Mouse (Mus musculus) intestine, embryonic 14.5 days (tissue): ENCODE measurements around the gene Ephx1. TPM values are rescaled to one million over a fixed set of nuclear protein-coding genes. Genes with fewer than 3 reads are reported as not detected.
A peak's percentile ranks its signal among the peaks of the same experiment; 100 is the strongest.

Experiments
- ATAC-seq: fragments of 200-750 bp; cut with Nextera tagmentation; replicated peaks from 2 replicates; pipeline ENCODE4 v1.8.0; 2017; ENCODE audit warnings: low read depth, moderate number of reproducible peaks, moderate TSS enrichment, moderate library complexity; ENCODE audit not compliant: low FRiP score, low TSS enrichment
- DNase-seq: peaks from one replicate; pipeline ENCODE4 v3.0.0-alpha.2; 2018; ENCODE audit warnings: low spot score
- H3K27ac ChIP-seq: fragments of 300-500 bp; sonication (generic); 2 replicates; pipeline ENCODE4 v1.5.1; 2014; ENCODE audit warnings: low read depth, mild to moderate bottlenecking, control low read depth
- H3K27me3 ChIP-seq: fragments of 300-500 bp; sonication (generic); replicated peaks from 2 replicates; pipeline ENCODE4 v1.6.1; 2014; ENCODE audit warnings: low read length, control low read depth; ENCODE audit not compliant: control insufficient read depth, insufficient read depth
- H3K36me3 ChIP-seq: fragments of 300-500 bp; sonication (generic); 2 replicates; pipeline ENCODE4 v1.6.1; 2014; ENCODE audit warnings: low read length, control low read depth; ENCODE audit not compliant: control insufficient read depth, insufficient read depth
- H3K4me1 ChIP-seq: fragments of 300-500 bp; sonication (generic); replicated peaks from 2 replicates; pipeline ENCODE4 v1.6.1; 2014; ENCODE audit warnings: low read length, control low read depth, mixed read lengths; ENCODE audit not compliant: control insufficient read depth, insufficient read depth
- H3K4me2 ChIP-seq: fragments of 300-500 bp; sonication (generic); 2 replicates; pipeline ENCODE4 v1.6.1; 2014; ENCODE audit warnings: low read length
- H3K4me3 ChIP-seq: fragments of 300-500 bp; sonication (generic); 2 replicates; pipeline ENCODE4 v1.5.1; 2014; ENCODE audit warnings: low read depth, low read length, control low read depth, mixed read lengths
- H3K9ac ChIP-seq: fragments of 300-500 bp; sonication (generic); 2 replicates; pipeline ENCODE4 v1.6.1; 2014; ENCODE audit warnings: mild to moderate bottlenecking, low read length
- H3K9me3 ChIP-seq: fragments of 300-500 bp; sonication (generic); 2 replicates; pipeline ENCODE4 v1.6.1; 2016; ENCODE audit warnings: low read length, control low read depth; ENCODE audit not compliant: control insufficient read depth
- WGBS: fragments of 180-500 bp; shearing (Covaris S2); extraction: QIAGEN DNeasy Blood & Tissue Kit; methylation state at CpG from one replicate; pipeline ENCODE4 v1.1.7; 2014; 5-methylcytosine and 5-hydroxymethylcytosine counted together
- polyA plus RNA-seq: library from polyadenylated mRNA; unstranded; fragments of >200 nt; fragmentation: Nextera tagmentation; extraction: Ambion mirVana; gene quantifications from 2 replicates; pipeline ENCODE4 v1.2.1, GENCODE M21; 2014

Gene Ephx1
- polyA plus RNA-seq, 1 experiment from 2014 or later: 1.9 TPM

DNA sequence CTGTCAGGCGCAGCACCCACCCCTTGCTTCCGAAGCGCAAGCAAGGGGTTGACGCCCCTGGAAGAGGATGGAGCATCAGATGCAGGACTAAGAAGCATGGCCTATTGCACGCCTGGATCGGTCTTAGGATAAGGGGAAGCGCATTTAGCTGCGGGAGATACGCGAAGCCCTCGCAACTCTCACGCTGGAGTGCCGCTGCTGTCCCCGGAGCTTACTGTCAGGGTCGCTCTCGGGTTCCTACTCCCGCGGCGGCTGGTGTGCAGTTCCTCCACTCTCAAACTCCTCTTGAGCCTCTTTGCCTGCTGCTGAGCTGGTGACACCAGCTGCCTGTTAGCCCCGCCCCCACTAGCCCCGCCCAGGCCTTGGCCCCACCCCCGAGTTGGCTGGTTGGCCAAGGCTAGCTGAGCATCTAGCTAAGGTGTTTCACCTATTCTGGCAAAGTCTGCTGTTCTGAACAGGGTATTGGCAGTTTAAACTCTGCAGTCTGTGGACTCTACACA, 3.4 kb downstream of the Ephx1 start:
- ATAC-seq (peak; percentile 80; the same call in 1 of the 2 replicates), DNase-seq (peak; percentile 89)
- no peak overlapping the region for H3K27ac ChIP-seq
- H3K36me3 ChIP-seq: no peaks in the 10 kb centered on the region
- no peaks in the 10 kb centered on the region for H3K9me3 ChIP-seq
- no peaks in the 10 kb centered on the region for H3K27me3 ChIP-seq
- WGBS: under 1% methylated on average over 22 of the region's 22 CpGs
- peak overlapping the region; percentile 95 for H3K4me2 ChIP-seq
- H3K4me3 ChIP-seq: peak overlapping the region; percentile 42
- peaks cover 2% of the 10 kb centered on the region; the same call in 1 of the 2 replicates for H3K4me1 ChIP-seq
- H3K9ac ChIP-seq: peak overlapping the region; percentile 20; the same call in 1 of the 2 replicates

GRCm38 (mm10) chr1:181016532-181017131, 4.1 kb downstream of the Ephx1 start:
- no peaks in the 10 kb centered on the region for H3K9me3 ChIP-seq
- WGBS: 5% methylated on average over 21 of the region's 21 CpGs
- ATAC-seq (peak; percentile 53; the same call in 1 of the 2 replicates), DNase-seq (peak; percentile 71)
- no peak overlapping the region for H3K27ac ChIP-seq
- peaks cover 2% of the 10 kb centered on the region; the same call in 1 of the 2 replicates for H3K4me1 ChIP-seq
- no peaks in the 10 kb centered on the region for H3K27me3 ChIP-seq
- H3K9ac ChIP-seq: peak overlapping the region; percentile 20; the same call in 1 of the 2 replicates
- H3K4me2 ChIP-seq: peak overlapping the region; percentile 95
- peak overlapping the region; percentile 42 for H3K4me3 ChIP-seq
- H3K36me3 ChIP-seq: no peaks in the 10 kb centered on the region

DNA sequence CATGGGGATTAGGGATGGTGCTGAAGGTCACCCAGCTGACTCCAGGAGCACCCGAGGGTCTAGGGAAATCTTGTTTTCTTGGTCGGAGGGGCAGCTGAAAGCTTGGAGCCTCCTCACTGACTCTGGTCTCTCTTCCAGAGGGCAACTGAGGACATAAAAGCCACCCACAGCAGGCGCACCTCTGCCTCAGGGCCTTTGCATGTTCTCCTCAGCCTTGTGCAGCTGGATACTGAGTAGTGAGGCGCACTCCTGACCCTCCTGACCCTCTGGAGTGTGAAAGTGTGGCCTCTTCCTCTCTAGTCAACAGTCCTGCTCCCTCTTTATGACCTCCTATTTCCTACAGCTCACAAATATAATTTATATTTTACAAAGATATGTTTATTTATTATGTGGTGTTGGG, 4.7 kb downstream of the Ephx1 start:
- 83% methylated on average over 4 of the region's 4 CpGs for WGBS
- H3K27me3 ChIP-seq: no peaks in the 10 kb centered on the region
- peak overlapping the region; percentile 95; the same call in 1 of the 2 replicates for H3K4me2 ChIP-seq
- H3K4me3 ChIP-seq: 0 out of 2 replicates have a peak overlapping the region, but pooled peaks have one; percentile 42
- DNase-seq: no peak
- no peaks in the 10 kb centered on the region for H3K36me3 ChIP-seq
- H3K9ac ChIP-seq: no peak overlapping the region
- H3K9me3 ChIP-seq: no peaks in the 10 kb centered on the region
- peaks cover 2% of the 10 kb centered on the region; the same call in 1 of the 2 replicates for H3K4me1 ChIP-seq
- H3K27ac ChIP-seq: no peak overlapping the region
- ATAC-seq: no peak

DNA sequence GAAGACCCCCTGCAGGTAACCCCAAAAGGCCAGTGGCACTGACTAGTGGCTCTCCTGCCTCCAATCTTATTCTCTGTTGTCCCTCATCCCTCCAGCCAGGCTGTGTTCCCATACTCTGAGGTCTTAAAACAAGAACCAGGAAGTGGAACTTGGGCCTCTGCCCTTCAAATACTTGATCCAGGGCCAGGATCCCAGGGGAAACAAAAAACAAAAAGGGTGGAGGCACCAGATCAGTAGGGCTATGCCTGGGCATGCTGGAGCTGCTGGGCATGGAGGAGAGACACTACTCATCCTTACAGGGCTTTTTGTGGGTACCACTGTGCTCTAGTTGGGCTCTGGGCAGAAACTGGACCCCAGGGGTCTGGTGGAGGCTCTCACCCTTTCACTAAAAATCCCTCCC, 5.1 kb downstream of the Ephx1 start:
- ATAC-seq: no peak
- DNase-seq: no peak
- Histone ChIP-seq H3K9me3 (no peaks in the 10 kb centered on the region), H3K27me3 (no peaks in the 10 kb centered on the region), H3K36me3 (no peaks in the 10 kb centered on the region), H3K27ac (no peak overlapping the region), H3K9ac (no peak overlapping the region), H3K4me1 (peaks cover 2% of the 10 kb centered on the region; the same call in 1 of the 2 replicates), H3K4me3 (no peak overlapping the region), H3K4me2 (no peak overlapping the region)

GRCm38 (mm10) chr1:181014731-181015500, 5.8 kb downstream of the Ephx1 start:
- Histone ChIP-seq H3K4me3 (no peak overlapping the region), H3K4me2 (no peak overlapping the region), H3K36me3 (no peaks in the 10 kb centered on the region), H3K9me3 (no peaks in the 10 kb centered on the region), H3K9ac (no peak overlapping the region), H3K4me1 (peaks cover 2% of the 10 kb centered on the region; the same call in 1 of the 2 replicates), H3K27me3 (no peaks in the 10 kb centered on the region), H3K27ac (no peak overlapping the region)
- 71% methylated on average over 6 of the region's 6 CpGs for WGBS
- ATAC-seq (no peak), DNase-seq (peak; percentile 18)

- H3K27ac ChIP-seq: no peak overlapping the region
- ATAC-seq (no peak), DNase-seq (no peak)
- no peak overlapping the region for H3K4me3 ChIP-seq
- no peak overlapping the region for H3K4me2 ChIP-seq
- H3K27me3 ChIP-seq: no peaks in the 10 kb centered on the region
- H3K4me1 ChIP-seq: peaks cover 2% of the 10 kb centered on the region; the same call in 1 of the 2 replicates
- 76% methylated on average over 6 of the region's 6 CpGs for WGBS
- H3K9ac ChIP-seq: no peak overlapping the region
- no peaks in the 10 kb centered on the region for H3K9me3 ChIP-seq
- H3K36me3 ChIP-seq: no peaks in the 10 kb centered on the region
Measured at GRCm38 (mm10) chr1:181013446-181013845, 7.3 kb downstream of the Ephx1 start.

- DNase-seq: no peak
- no peak overlapping the region for H3K4me3 ChIP-seq
Measured at GRCm38 (mm10) chr1:181012416-181012815, 8.3 kb downstream of the Ephx1 start.

DNA sequence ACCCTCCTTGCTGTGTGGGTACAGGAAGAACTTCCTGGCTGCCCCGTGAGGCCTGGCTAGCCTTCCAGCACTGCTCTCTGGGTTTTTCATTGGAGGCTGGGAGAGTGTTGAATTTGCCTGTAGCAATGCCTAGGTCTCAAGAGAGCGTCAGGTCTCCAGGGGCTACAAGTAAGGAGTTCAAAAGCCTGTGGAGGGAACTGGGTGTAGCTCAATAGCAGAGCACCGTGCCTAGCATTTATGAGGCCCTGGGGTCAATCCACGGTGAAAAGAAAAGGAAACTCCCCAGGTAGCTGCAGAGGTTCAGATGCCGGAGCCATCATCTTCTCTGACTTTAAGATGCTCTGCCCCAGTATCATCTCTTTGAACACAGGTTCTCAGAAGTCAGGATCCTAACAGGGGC, 9.1 kb downstream of the Ephx1 start:
- Histone ChIP-seq H3K27ac (no peak overlapping the region), H3K9ac (no peak overlapping the region), H3K4me2 (no peak overlapping the region), H3K27me3 (no peaks in the 10 kb centered on the region), H3K36me3 (no peaks in the 10 kb centered on the region), H3K9me3 (no peaks in the 10 kb centered on the region), H3K4me1 (peaks cover 2% of the 10 kb centered on the region; the same call in 1 of the 2 replicates), H3K4me3 (no peak overlapping the region)
- 66% methylated on average over 5 of the region's 5 CpGs for WGBS
- DNase-seq: no peak
- no peak for ATAC-seq

More at GRCm38 (mm10) chr1:181012416-181012815, 8.3 kb downstream of the Ephx1 start:
- no peak overlapping the region for H3K9ac ChIP-seq
- ATAC-seq: no peak
- H3K27me3 ChIP-seq: no peaks in the 10 kb centered on the region
- H3K36me3 ChIP-seq: no peaks in the 10 kb centered on the region
- H3K27ac ChIP-seq: no peak overlapping the region
- no peaks in the 10 kb centered on the region for H3K9me3 ChIP-seq
- H3K4me2 ChIP-seq: no peak overlapping the region
- 86% methylated on average over 3 of the region's 3 CpGs for WGBS
- peaks cover 2% of the 10 kb centered on the region; the same call in 1 of the 2 replicates for H3K4me1 ChIP-seq
